Mouse (Mus musculus) heart, postnatal 14 days (tissue): ENCODE measurements around the gene Schip1. TPM values are rescaled to one million over a fixed set of nuclear protein-coding genes. Genes with fewer than 3 reads are reported as not detected.

Experiments used
- DNase-seq, 2 experiments: peaks; one replicate each; pipeline ENCODE4 v3.0.0; 2021 to 2022
- intact Hi-C: fragments of 180-260 bp; cut with DNase I; formaldehyde crosslinking; loops from one replicate; pipeline ENCODE4 v1.15.1; 2025
- total RNA-seq, 2 experiments: library from RNA; stranded (reverse); gene quantifications; 2 replicates each; pipeline ENCODE4 v1.2.3; 2021

Gene Schip1
- total RNA-seq, 2 experiments from 2014 or later = 199 to 209 TPM

GRCm38 (mm10) chr3:68453719-68454455 is 389.3 kb downstream of the Schip1 start:
- no peak for DNase-seq
- intact Hi-C loops = no loop called here

- intact Hi-C loops = loop anchor here (5.0 kb wide), 1 partner anchor 76 kb away; no protein-coding TSS in a partner anchor
- no peak for DNase-seq
Observed at GRCm38 (mm10) chr3:68466643-68467042, 402.0 kb downstream of the Schip1 start.

GRCm38 (mm10) chr3:68467941-68468687 is 403.5 kb downstream of the Schip1 start:
- DNase-seq = peak; percentile 24 to 31
- intact Hi-C loops = loop anchor here (5.0 kb wide), 1 partner anchor 74 kb away; no protein-coding TSS in a partner anchor

GRCm38 (mm10) chr3:68469643-68470042 is 405.0 kb downstream of the Schip1 start:
- DNase-seq = peak in 1 of 2 experiments; percentile 21
- intact Hi-C loops = loop anchor here (5.0 kb wide), 1 partner anchor 73 kb away; no protein-coding TSS in a partner anchor

DNA sequence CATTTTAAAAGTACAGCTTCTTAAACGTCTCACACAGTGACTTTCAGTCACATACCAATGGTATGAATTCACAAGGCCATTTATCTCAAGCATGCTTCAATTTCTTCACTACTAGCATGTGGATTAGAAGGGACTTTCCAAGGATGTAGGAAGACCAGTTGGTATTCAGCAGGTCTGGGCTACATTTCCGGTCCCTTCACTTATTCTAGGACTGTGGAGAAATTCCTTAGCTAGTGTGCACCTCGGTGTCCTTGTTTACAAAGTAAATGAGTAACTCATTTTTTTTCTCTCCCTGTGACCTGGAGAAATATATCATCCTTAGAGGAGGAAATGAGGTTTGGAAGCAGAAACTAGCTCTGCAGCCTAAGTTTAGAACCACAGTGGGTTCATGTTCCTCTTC is 405.5 kb downstream of the Schip1 start:
- intact Hi-C loops = no loop called here
- DNase-seq = no peak

GRCm38 (mm10) chr3:68470622-68471021 is 406.0 kb downstream of the Schip1 start:
- DNase-seq = no peak
- intact Hi-C loops = no loop called here

GRCm38 (mm10) chr3:68476336-68476735 is 411.7 kb downstream of the Schip1 start:
- DNase-seq = no peak
- intact Hi-C loops = no loop called here

DNA sequence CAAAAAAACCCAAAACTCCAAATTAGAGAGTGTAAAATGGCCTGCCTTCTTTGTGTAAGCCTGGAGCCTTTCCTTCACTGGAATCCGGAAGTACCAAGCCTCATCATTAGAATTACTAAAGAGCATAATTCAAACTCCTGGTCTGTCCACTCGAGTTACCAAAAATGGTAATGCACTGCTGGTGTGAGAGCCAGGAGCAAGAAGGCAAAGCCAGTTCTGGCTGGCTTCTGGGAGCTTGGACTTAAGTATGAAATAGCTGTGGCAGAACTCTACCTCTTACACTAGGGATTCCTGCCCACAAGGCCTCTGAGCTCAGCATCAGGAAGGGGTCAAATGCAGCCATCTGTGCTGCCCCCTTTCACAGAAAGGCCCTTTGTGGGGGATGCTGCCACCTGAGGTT is 412.9 kb downstream of the Schip1 start:
- intact Hi-C loops = no loop called here
- no peak for DNase-seq

GRCm38 (mm10) chr3:68479266-68479665 is 414.7 kb downstream of the Schip1 start:
- no peak for DNase-seq
- intact Hi-C loops = no loop called here

- intact Hi-C loops = no loop called here
- DNase-seq = no peak
Observed at GRCm38 (mm10) chr3:68483517-68483916, 418.9 kb downstream of the Schip1 start.

- intact Hi-C loops = no loop called here
- DNase-seq = no peak
Observed at GRCm38 (mm10) chr3:68484021-68484420, 419.4 kb downstream of the Schip1 start.

DNA sequence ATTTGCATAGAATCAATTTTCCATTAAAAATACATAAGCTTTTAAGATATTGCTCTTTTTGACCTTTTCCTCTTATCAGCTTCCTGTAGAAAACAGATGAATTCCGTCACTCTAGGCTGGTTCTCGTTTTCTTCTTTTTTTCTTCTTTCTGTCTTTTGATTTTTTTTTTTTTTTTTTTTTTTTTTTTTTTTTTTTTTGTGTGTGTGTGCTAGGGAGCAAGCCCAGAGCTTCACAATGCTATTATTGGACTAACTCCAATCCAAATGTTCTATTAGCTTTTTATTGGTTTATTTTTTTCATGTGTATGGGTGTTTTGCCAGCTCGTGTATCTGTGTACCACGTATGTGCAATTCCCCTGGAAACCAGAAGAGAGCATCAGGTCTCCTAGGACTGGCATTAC is 420.0 kb downstream of the Schip1 start:
- DNase-seq = no peak

DNA sequence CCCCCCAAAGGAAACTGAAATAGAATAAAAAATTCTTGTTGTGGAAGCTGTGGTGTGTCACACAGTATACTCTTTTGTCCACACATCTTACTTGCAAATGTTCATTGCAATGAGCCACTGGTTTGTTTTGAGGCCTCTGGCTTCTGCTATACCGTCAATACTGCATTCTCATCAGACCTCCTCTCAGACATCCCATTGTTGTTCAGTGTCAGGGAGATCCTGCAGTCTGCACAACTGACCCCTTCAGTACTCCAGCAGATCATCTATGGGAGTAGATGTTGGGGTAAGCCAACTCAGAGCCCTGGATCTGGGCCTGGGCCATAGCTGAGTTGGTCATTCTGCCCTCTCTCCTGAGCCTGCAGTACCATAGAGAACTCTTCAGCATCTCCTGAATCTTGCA is 423.0 kb downstream of the Schip1 start:
- intact Hi-C loops = no loop called here
- no peak for DNase-seq

More for the DNA sequence above, 420.0 kb downstream of the Schip1 start:
- intact Hi-C loops = no loop called here

GRCm38 (mm10) chr3:68488316-68488715 is 423.7 kb downstream of the Schip1 start:
- intact Hi-C loops = no loop called here
- no peak for DNase-seq

DNA sequence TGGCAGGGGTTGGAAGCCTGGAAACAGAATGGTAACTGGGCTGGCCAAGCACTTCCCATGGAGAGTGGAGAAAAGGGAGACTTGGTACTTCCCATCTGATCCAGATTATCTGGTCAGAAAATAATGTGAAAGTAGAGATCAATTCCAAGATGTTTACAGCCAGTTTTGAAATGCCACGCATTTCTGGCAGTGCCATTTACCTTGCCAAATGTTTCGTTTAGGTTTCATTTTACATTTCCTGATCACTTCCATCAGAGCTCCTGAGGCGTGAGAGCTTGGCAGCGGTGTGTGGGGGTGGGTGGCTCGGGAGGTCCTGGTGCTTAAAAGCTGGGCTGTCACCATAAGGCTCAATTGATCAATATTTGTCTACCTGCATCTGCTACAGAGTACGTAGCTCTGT is 426.9 kb downstream of the Schip1 start:
- DNase-seq = no peak
- intact Hi-C loops = no loop called here

DNA sequence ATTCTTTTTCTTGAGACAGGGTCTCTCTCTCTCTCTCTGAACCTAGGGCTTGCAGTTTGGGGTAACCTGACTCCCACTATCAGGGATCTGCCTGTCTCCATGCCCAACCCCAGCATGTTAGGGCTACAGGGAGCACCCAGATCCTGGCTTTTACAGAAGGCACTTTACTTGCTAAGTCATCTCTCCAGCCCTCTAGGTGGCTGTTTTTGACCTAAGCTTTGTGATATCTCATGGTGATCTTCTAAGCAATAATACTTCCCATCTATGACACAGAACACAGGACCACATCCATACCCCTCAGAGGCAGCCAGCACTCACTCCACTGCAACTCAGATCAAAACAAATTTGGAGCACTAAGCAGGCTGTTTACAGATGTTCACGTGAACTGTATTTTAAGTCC is 427.5 kb downstream of the Schip1 start:
- intact Hi-C loops = no loop called here
- DNase-seq = no peak

DNA sequence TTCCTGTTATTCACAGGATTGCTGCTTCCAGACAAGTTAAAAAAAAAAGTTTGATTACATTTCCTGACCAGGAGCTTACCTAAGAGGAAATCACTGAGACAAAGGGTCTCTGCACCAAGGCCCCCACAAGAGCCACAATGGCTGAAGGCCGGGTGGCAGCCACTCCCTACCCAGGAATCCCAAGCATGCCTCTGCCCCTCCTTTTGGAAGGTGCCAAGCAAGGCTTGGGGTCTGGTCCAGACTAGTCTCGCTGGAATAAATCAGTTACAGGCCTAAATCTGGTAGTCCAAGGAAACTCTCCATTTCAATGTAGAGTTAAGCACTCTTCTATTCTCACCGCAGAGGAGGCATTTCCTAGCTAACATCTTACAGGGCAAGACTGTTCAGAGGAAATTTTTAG is 427.9 kb downstream of the Schip1 start:
- intact Hi-C loops = no loop called here
- DNase-seq = peak; percentile 35 to 40

GRCm38 (mm10) chr3:68493170-68493585 is 428.6 kb downstream of the Schip1 start:
- peak; percentile 59 to 65 for DNase-seq
- intact Hi-C loops = no loop called here

DNA sequence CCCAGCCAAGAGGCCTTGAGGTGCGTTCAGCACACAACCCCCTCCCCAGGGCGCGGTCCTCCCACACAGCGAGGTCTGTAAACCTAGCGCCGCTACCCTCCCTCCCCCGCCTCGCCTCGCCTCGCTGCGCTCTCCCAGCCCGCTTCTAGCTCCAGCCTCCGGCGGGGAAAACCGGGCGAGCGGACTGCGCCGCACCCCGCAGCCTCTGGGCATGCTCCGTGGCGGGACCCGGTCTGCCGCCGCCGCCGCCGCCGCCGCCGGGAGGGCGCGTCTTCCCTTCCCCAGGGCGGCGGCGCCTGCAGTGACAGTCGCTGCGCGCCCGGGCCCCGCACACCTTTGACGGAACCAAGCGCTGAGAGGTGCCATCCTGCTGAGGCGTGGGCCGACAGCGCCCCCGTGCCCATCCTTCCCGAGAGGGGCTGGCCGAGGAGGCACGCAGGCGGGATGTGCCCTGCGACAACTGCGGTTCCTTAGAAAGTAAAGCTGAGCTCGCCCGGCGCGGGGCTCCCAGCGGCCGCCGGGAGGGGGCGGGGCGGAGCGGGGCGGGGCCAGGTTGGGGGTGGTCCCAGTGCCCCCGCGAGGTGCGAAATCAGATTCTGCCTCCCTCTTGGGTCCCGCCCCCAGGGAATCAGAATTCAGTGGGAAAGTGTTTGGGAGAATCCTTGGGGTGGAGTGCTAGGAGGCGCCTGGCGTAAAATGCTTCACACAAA is 429.1 kb downstream of the Schip1 start:
- peak; percentile 79 to 82 for DNase-seq
- intact Hi-C loops = loop anchor here (2.0 kb wide), 1 partner anchor 49 kb away; no protein-coding TSS in a partner anchor

DNA sequence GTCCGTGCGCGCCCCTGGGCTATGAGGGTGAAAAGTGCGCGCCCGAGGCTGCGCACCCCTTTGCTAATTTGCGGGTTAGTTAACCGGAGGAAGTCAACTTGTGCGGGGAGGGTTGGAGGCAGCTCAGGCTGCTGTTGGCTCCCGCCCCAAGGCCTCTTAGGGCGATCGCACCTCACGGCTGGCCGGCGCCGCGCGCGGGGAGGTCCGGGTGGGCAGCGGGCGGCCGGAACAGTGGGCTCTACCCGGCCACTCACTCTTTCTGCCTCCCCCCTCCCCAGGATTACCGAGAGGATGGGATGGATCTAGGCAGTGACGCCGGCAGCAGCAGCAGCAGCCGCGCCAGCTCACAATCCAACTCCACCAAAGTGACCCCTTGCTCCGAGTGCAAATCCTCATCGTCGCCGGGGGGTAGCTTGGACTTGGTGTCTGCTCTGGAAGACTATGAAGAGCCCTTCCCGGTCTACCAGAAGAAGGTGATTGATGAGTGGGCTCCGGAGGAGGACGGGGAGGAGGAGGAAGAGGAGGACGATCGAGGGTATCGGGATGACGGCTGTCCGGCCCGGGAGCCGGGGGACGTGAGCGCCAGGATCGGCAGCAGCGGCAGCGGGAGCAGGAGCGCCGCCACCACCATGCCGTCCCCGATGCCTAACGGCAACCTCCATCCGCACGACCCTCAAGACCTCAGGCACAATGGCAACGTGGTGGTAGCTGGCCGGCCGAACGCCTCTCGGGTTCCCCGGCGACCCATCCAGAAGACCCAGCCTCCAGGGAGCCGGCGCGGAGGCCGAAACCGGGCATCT is 429.9 kb downstream of the Schip1 start:
- peak; percentile 43 to 53 for DNase-seq
- intact Hi-C loops = loop anchor here (2.0 kb wide), 1 partner anchor 48 kb away; no protein-coding TSS in a partner anchor
